Mouse (Mus musculus) small intestine, adult 2 months (tissue): Measurements from ENCODE around the gene Ptpn23. TPM values are rescaled to one million over a fixed set of nuclear protein-coding genes. Genes with fewer than 3 reads are reported as not detected.

Source experiments
- H3K27ac ChIP-seq: fragments of 200-500 bp; 2 replicates; pipeline ENCODE4 v1.5.1; 2012; ENCODE audit warnings: low read depth, low read length, control low read depth, inconsistent platforms; ENCODE audit not compliant: insufficient read depth
- H3K27me3 ChIP-seq: fragments of 200-500 bp; 2 replicates; pipeline ENCODE4 v1.6.1; 2012; ENCODE audit warnings: mild to moderate bottlenecking, moderate library complexity, low read length, inconsistent platforms; ENCODE audit not compliant: control insufficient read depth, insufficient read depth
- H3K36me3 ChIP-seq: fragments of 200-500 bp; 2 replicates; pipeline ENCODE4 v1.6.1; 2012; ENCODE audit warnings: mild to moderate bottlenecking, low read length, control low read depth, inconsistent platforms; ENCODE audit not compliant: control insufficient read depth, insufficient read depth
- H3K4me1 ChIP-seq: fragments of 200-500 bp; 2 replicates; pipeline ENCODE4 v1.6.1; 2012; ENCODE audit warnings: low read length, inconsistent platforms, mixed read lengths; ENCODE audit not compliant: control insufficient read depth, insufficient read depth, insufficient read length
- H3K4me3 ChIP-seq: fragments of 200-500 bp; 2 replicates; pipeline ENCODE4 v1.5.1; 2012; ENCODE audit warnings: low read depth, mild to moderate bottlenecking, control low read depth, inconsistent platforms, low read length, moderate library complexity
- CTCF ChIP-seq: fragments of 200-500 bp; IDR thresholded peaks from 2 replicates; pipeline ENCODE4 v1.5.1; 2012; ENCODE audit warnings: low read depth, mild to moderate bottlenecking, control low read depth, inconsistent platforms, low read length, moderate library complexity, mixed read lengths; ENCODE audit not compliant: insufficient replicate concordance, insufficient read length; ENCODE audit errors: extremely low read depth
- POLR2A ChIP-seq: fragments of 200-500 bp; IDR thresholded peaks from 2 replicates; pipeline ENCODE4 v1.6.1; 2012; ENCODE audit warnings: low read depth, mild to moderate bottlenecking, control low read depth, inconsistent platforms, low read length, moderate library complexity
- WGBS: fragments of 180-500 bp; shearing (Covaris S2); methylation state at CpG from one replicate; pipeline ENCODE4 v1.1.7; 2018; 5-methylcytosine and 5-hydroxymethylcytosine counted together
- polyA plus RNA-seq: library from polyadenylated mRNA; depleted of rRNA; stranded (reverse); fragments of >200 nt; gene quantifications from 2 replicates; pipeline ENCODE4 v1.2.3, GENCODE M21; 2012

Ptpn23 gene
- polyA plus RNA-seq, 1 experiment = 34.4 TPM

GRCm38 (mm10) chr9:110433045-110433444 lies 25.0 kb upstream of the Ptpn23 start:
- Histone ChIP-seq H3K4me1 (no peaks in the 10 kb centered on the region), H3K36me3 (peaks cover 68% of the 10 kb centered on the region), H3K27me3 (no peaks in the 10 kb centered on the region), H3K4me3 (no peak overlapping the region), H3K27ac (no peak overlapping the region)
- WGBS = 93% methylated on average over 2 of the region's 2 CpGs
- TF ChIP-seq CTCF (no peak), POLR2A (no peak)

- no peaks in the 10 kb centered on the region for H3K27me3 ChIP-seq
- H3K4me3 ChIP-seq = no peak overlapping the region
- TF ChIP-seq CTCF = no peak
- no peak for TF ChIP-seq POLR2A
- H3K27ac ChIP-seq = no peak overlapping the region
- peaks cover 59% of the 10 kb centered on the region for H3K36me3 ChIP-seq
- no peaks in the 10 kb centered on the region for H3K4me1 ChIP-seq
- WGBS = 85% methylated on average over 8 of the region's 8 CpGs
Observed at GRCm38 (mm10) chr9:110431241-110431640, 23.2 kb upstream of the Ptpn23 start.

GRCm38 (mm10) chr9:110419511-110420112 lies 11.6 kb upstream of the Ptpn23 start, which contains the start of gene Ngp:
Gene Ngp, plus strand, starts transcription at chr9:110419747.
- no peaks in the 10 kb centered on the region for H3K27me3 ChIP-seq
- H3K4me3 ChIP-seq = no peak within 1 kb of the TSS
- TF ChIP-seq POLR2A (no peak), CTCF (no peak)
- no peaks in the 10 kb centered on the region; the same call in 1 of the 2 replicates for H3K4me1 ChIP-seq
- WGBS = 76% methylated on average over 12 of the region's 12 CpGs
- no peaks in the 10 kb centered on the region for H3K36me3 ChIP-seq
- H3K27ac ChIP-seq = no peak within 1 kb of the TSS

GRCm38 (mm10) chr9:110413785-110414184 lies 5.8 kb upstream of the Ptpn23 start:
- Histone ChIP-seq H3K27me3 (no peaks in the 10 kb centered on the region), H3K4me3 (no peak overlapping the region), H3K4me1 (no peaks in the 10 kb centered on the region), H3K27ac (no peak overlapping the region), H3K36me3 (no peaks in the 10 kb centered on the region)
- WGBS = 52% methylated on average over 9 of the region's 9 CpGs
- TF ChIP-seq CTCF (peak; percentile 45; the same call in 1 of the 2 replicates), POLR2A (no peak)

- H3K4me3 ChIP-seq = no peak overlapping the region
- no peaks in the 10 kb centered on the region for H3K36me3 ChIP-seq
- no peaks in the 10 kb centered on the region for H3K4me1 ChIP-seq
- WGBS = 68% methylated on average over 7 of the region's 7 CpGs
- TF ChIP-seq POLR2A (no peak), CTCF (no peak)
- H3K27ac ChIP-seq = no peak overlapping the region
- no peaks in the 10 kb centered on the region for H3K27me3 ChIP-seq
Observed at GRCm38 (mm10) chr9:110412926-110413325, 4.9 kb upstream of the Ptpn23 start.

- no peak overlapping the region for H3K4me3 ChIP-seq
- no peaks in the 10 kb centered on the region for H3K36me3 ChIP-seq
- 25% methylated on average over 6 of the region's 6 CpGs for WGBS
- peaks cover 4% of the 10 kb centered on the region for H3K4me1 ChIP-seq
- TF ChIP-seq POLR2A (no peak), CTCF (peak; percentile 79; the same call in 1 of the 2 replicates)
- no peaks in the 10 kb centered on the region for H3K27me3 ChIP-seq
- no peak overlapping the region for H3K27ac ChIP-seq
Observed at GRCm38 (mm10) chr9:110410908-110411887, 3.2 kb upstream of the Ptpn23 start.
